Mouse (Mus musculus) kidney, postnatal 25 days (tissue): ENCODE results near the gene Mpped2.
A peak's percentile ranks its signal among the peaks of the same experiment; 100 is the strongest.

ENCODE experiments used
- DNase-seq, 2 experiments: peaks; one replicate each; pipeline ENCODE4 v3.0.0; 2021; ENCODE audit warnings: mixed read lengths in 2 of 2

Mpped2 gene

GRCm38 (mm10) chr2:106692783-106693701 lies at the start of gene Mpped2:
Gene Mpped2, plus strand, starts transcription at chr2:106693269.
- peak; percentile 51 to 68 for DNase-seq

- DNase-seq = no peak
These were observed 48.3 kb upstream of the Mpped2 start for GRCm38 (mm10) chr2:106644782-106645181.

- peak; percentile 72 to 89 for DNase-seq
These were observed 43.1 kb upstream of the Mpped2 start for GRCm38 (mm10) chr2:106649686-106650570.

- DNase-seq = no peak
These were observed 40.9 kb upstream of the Mpped2 start for GRCm38 (mm10) chr2:106652151-106652550.

GRCm38 (mm10) chr2:106652741-106653140 lies 40.3 kb upstream of the Mpped2 start:
- DNase-seq = no peak

- DNase-seq = no peak
These were observed 39.8 kb upstream of the Mpped2 start for GRCm38 (mm10) chr2:106653261-106653660.

- DNase-seq = no peak
These were observed 37.8 kb upstream of the Mpped2 start for GRCm38 (mm10) chr2:106655271-106655670.

- DNase-seq = no peak
These were observed 27.8 kb upstream of the Mpped2 start for GRCm38 (mm10) chr2:106665271-106665670.

GRCm38 (mm10) chr2:106674319-106674718 lies 18.8 kb upstream of the Mpped2 start:
- peak in 1 of 2 experiments; percentile 21 for DNase-seq

DNA sequence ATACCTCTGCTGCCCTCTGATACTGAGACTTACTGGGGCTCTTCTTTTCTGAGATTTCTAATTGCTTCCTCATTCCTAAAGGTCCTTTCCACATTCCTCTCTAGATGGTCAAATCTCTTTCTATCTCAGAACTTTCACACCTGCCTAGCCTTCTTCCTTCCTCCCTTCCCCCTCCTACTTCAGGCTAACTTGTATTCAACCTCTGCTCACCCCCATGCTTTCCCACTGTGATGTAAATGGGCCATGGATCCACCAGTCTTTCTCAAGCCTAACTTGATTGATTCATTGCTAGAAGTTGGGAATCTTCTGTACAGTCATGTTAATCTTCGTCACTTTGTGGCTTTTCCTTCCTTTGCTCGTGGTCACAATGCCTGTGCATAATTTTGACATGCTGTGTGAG lies 15.6 kb upstream of the Mpped2 start:
- no peak for DNase-seq

GRCm38 (mm10) chr2:106679720-106680455 lies 13.2 kb upstream of the Mpped2 start:
- no peak for DNase-seq

DNA sequence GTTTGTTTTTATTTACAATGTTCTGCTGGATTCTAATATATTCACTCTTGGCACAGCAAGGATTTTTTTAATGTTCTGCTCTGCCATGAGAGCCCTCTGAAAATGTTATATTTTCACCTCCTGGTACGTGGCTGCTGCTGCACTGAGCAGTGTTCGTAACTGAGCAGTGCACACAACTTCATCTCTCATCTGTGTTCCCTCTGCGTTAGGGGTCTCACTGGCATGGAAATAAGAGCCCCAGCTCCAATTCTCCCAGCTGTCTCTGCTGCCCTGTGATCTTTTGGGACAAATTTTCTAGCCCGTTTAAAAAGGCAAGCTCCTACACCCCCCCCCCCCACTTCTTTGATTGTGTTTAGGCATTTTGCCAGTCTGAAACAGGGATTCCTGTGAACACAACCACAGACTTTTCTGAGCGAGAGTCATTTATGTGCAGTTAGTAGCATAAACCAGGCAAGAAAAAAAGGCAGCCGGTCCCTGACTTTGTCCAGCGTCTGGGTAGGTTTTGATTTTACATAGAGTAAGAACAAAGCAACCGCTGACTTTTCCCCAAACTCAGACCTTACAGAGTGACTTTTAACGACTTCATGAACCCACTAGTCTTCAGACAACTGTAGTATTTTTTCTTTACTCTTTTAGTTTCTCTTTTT lies 9.8 kb upstream of the Mpped2 start:
- DNase-seq = no peak

DNA sequence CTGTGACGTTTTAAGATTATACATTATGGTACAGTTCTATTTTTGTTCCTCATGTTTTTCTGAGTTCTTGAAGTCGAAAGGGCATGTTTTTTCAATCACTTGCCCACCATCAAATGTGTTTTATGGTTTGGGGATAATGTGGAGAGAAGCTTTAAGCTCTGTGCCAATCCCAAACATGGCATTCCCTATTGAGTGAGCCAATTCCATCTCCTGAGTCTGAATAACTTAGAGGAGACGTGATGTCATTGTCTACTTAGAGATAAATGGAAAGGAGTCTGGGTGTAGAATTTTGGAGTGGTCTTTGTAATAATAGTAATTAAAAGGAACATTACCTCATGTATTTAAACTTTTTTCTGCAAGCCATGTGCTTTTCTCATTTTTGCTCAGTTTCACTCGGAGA lies 9.2 kb upstream of the Mpped2 start:
- DNase-seq = no peak

GRCm38 (mm10) chr2:106691753-106692363 lies 1.2 kb upstream of the Mpped2 start:
- DNase-seq = no peak

DNA sequence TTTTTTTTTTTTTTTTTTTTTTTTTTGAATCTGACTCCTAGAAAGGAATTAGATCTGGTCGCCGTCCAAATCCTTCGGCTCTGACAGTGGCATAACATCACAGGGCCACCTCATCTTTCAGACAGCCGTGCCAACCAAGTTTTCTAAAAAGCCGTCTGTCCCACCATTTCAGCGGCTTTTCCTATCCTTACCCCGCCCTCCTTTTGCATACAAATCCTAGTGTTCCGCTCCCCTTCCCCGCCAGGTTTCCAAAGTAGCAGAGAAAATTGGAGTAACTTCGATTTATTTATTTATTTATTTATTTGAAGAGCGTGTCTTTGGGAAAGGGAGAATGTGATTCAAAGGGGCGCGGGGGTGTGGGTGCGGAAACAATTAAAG lies 675 bp upstream of the Mpped2 start:
- no peak for DNase-seq

- peak; percentile 55 to 74 for DNase-seq
These were observed 865 bp downstream of the Mpped2 start for GRCm38 (mm10) chr2:106693702-106694566.

DNA sequence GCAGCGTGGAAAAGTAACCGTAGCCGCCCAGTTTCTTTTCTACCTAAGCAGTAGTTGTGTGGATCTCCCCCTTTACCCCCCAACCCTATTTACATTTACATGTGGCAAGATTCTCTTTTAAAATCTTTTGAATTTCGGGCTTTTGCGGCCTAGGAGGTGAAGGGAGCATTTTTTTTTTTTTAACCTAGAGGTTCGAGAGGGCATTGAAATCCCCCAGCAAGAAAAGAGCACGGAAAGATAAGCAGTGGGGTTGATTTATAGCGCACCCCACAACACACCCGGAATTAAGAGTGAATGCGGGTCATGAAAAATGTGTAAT lies 1.5 kb downstream of the Mpped2 start:
- no peak for DNase-seq

GRCm38 (mm10) chr2:106694886-106695733 lies 2.0 kb downstream of the Mpped2 start:
- DNase-seq = peak; percentile 43 to 56

DNA sequence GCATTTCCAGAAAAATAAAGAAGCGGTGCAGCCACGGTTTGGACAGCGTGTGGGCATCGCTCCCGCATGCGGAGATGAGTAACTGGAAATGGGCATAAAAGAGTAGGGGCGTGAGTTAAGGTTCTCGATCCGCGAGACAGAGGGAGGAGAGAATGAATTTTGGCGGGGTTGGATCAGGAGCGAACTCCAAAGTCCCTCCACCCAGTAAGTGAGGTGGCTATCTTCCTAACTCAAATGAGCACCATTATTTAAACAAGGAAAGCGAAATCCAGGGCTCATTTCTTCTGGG lies 2.6 kb downstream of the Mpped2 start:
- peak in 1 of 2 experiments; percentile 13 for DNase-seq

- DNase-seq = no peak
These were observed 3.3 kb downstream of the Mpped2 start for GRCm38 (mm10) chr2:106696372-106696771.
